Comparison of ENCODE assay signal across 15 mouse cellular contexts in the genomic region with DNA sequence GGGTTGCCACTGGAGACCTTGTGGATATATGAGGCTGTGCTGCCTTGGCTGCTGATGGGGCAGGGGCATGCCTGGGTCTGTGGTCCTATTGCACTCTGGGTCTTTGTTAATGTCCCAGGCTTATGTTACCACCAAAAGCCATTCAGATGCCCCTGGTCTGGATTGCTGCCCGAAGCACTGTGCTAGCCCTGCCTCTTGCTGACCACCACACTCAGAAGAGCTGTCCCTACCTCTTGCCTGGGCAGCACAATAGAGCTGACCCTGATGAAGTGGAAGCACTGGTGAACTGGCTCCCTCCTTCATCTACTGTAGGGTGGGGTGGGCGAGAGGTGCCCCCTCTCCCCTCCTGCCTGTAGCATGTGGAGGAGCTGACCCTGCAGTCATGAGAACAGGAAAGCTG.
"Had no signal": no experiment of that assay in that cellular context is flagged by ENCODE, and none has a peak within 500 bp of the region (broad histone marks: within the 10 kb centered on the region; RNA-seq: fewer than 3 reads in every experiment).

No protein-coding gene starts in this region.

- H3K9ac ChIP-seq: intestine, embryonic 15.5 days; liver, embryonic 14.5 days; lung, embryonic 14.5 days; neural tube, embryonic 13.5 days; stomach, embryonic 15.5 days had no signal

- H3K27me3 ChIP-seq: intestine, embryonic 15.5 days; megakaryocyte, embryonic 14.5 days; neural tube, embryonic 13.5 days; stomach, embryonic 15.5 days had no signal

- H3K27ac ChIP-seq: intestine, embryonic 15.5 days; left cerebral cortex, adult 2 months; limb, embryonic 10.5 days; liver, embryonic 14.5 days; macrophage; neural tube, embryonic 13.5 days; stomach, embryonic 15.5 days had no signal

- H3K9me3 ChIP-seq: intestine, embryonic 15.5 days; limb, embryonic 10.5 days; megakaryocyte, embryonic 14.5 days; neural tube, embryonic 13.5 days; stomach, embryonic 15.5 days had no signal

- DNase-seq: kidney, adult 18-20 months; kidney, postnatal 14 days; lung, embryonic 14.5 days; lung, postnatal 14 days; midbrain, embryonic 14.5 days; right cerebral cortex, postnatal 14 days; thymus, postnatal 4 days had no signal

- H3K4me3 ChIP-seq: intestine, embryonic 15.5 days; left cerebral cortex, adult 2 months; limb, embryonic 10.5 days; megakaryocyte, embryonic 14.5 days; neural tube, embryonic 13.5 days; stomach, embryonic 15.5 days had no signal

- H3K4me1 ChIP-seq: intestine, embryonic 15.5 days; limb, embryonic 10.5 days; stomach, embryonic 15.5 days had no signal

- H3K4me2 ChIP-seq: intestine, embryonic 15.5 days; lung, embryonic 14.5 days; neural tube, embryonic 13.5 days; stomach, embryonic 15.5 days had no signal

- H3K36me3 ChIP-seq: intestine, embryonic 15.5 days; limb, embryonic 10.5 days; neural tube, embryonic 13.5 days; stomach, embryonic 15.5 days had no signal

- ATAC-seq: intestine, embryonic 15.5 days had no signal
